Mouse (Mus musculus) ES-E14 (cell line): Measurements from ENCODE around the gene Rbx1.

Source experiments
- CHD2 ChIP-seq: IDR thresholded peaks from 2 replicates; pipeline ENCODE4 v1.6.1; 2014; ENCODE audit warnings: mild to moderate bottlenecking, low read depth, low read length, inconsistent platforms
- ZC3H11A ChIP-seq: IDR thresholded peaks from 2 replicates; pipeline ENCODE4 v1.6.1; 2012; ENCODE audit warnings: low read depth, mild to moderate bottlenecking, inconsistent platforms, low read length, borderline replicate concordance

GRCm38 (mm10) chr15:81448463-81448862 lies 17.6 kb upstream of the Rbx1 start:
- TF ChIP-seq ZC3H11A (0 out of 2 replicates have a peak, but pooled peaks have one; percentile 17), CHD2 (no peak)
